Mouse (Mus musculus) erythroblast, embryonic 14.5 days (primary cell): ENCODE data around the gene Dalrd3. TPM values are rescaled to one million over a fixed set of nuclear protein-coding genes. Genes with fewer than 3 reads are reported as not detected.

ENCODE experiments used
- H3K27me3 ChIP-seq: 2 replicates; pipeline ENCODE4 v1.6.1; 2012; ENCODE audit warnings: inconsistent platforms; ENCODE audit not compliant: control insufficient read depth
- H3K36me3 ChIP-seq: 2 replicates; pipeline ENCODE4 v1.6.1; 2012; ENCODE audit warnings: mild to moderate bottlenecking, inconsistent platforms; ENCODE audit not compliant: control insufficient read depth
- H3K4me1 ChIP-seq: 2 replicates; pipeline ENCODE4 v1.6.1; 2012; ENCODE audit warnings: inconsistent platforms; ENCODE audit not compliant: control insufficient read depth
- H3K4me3 ChIP-seq: replicated peaks from 2 replicates; pipeline ENCODE3; 2012; ENCODE audit warnings: moderate library complexity, mild to moderate bottlenecking, inconsistent platforms
- H3K9me3 ChIP-seq: 2 replicates; pipeline ENCODE4 v1.6.1; 2012; ENCODE audit warnings: low read length, inconsistent platforms, mixed read lengths; ENCODE audit not compliant: control insufficient read depth
- GATA1 ChIP-seq: IDR thresholded peaks from 2 replicates; pipeline ENCODE4 v1.6.1; 2012; ENCODE audit warnings: low read length, inconsistent platforms, mixed read lengths
- TAL1 ChIP-seq: IDR thresholded peaks from 3 replicates; pipeline ENCODE4 v1.6.1; 2012; ENCODE audit warnings: low read length, inconsistent platforms, mixed read lengths
- polyA plus RNA-seq: library from polyadenylated mRNA; stranded (reverse); fragments of >175 nt; gene quantifications from 2 replicates; pipeline ENCODE4 v1.2.3, GENCODE M21; 2012

The Dalrd3 gene
- polyA plus RNA-seq, 1 experiment: 6.0 TPM

GRCm38 (mm10) chr9:108608889-108609288 is 39.2 kb downstream of the Dalrd3 start:
- TF ChIP-seq TAL1 (no peak), GATA1 (no peak)
- H3K27me3 ChIP-seq: no peaks in the 10 kb centered on the region
- H3K4me1 ChIP-seq: peaks cover 12% of the 10 kb centered on the region
- peaks cover 100% of the 10 kb centered on the region for H3K36me3 ChIP-seq
- H3K9me3 ChIP-seq: no peaks in the 10 kb centered on the region
- no peak overlapping the region for H3K4me3 ChIP-seq

GRCm38 (mm10) chr9:108611488-108611887 is 41.8 kb downstream of the Dalrd3 start:
- no peak for TF ChIP-seq TAL1
- TF ChIP-seq GATA1: no peak
- Histone ChIP-seq H3K9me3 (no peaks in the 10 kb centered on the region), H3K4me3 (no peak overlapping the region), H3K4me1 (peaks cover 12% of the 10 kb centered on the region), H3K36me3 (peaks cover 100% of the 10 kb centered on the region), H3K27me3 (no peaks in the 10 kb centered on the region)

DNA sequence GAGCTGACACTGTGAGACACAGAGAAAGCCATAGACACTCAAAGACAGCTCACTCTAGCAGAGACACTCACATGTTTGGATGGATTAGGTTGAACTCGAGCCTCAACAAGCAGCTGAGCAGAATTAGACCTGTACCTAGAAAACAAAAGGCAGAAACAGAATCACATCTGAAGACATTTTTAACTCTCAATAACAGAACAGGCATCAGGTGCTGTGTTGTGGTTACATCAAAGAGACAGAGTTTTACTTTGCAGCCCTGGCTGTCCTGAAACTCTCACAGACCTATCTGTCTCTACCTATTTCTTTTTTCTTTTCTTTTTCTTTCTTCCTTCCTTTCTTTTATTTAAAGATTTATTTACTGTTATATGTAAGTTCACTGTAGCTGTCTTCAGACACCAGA is 47.6 kb downstream of the Dalrd3 start:
- no peaks in the 10 kb centered on the region; the same call in 1 of the 2 replicates for H3K4me1 ChIP-seq
- H3K36me3 ChIP-seq: peaks cover 96% of the 10 kb centered on the region
- no peaks in the 10 kb centered on the region for H3K27me3 ChIP-seq
- H3K4me3 ChIP-seq: no peak overlapping the region
- H3K9me3 ChIP-seq: no peaks in the 10 kb centered on the region
- TF ChIP-seq TAL1: no peak

Other genes with a start within 250 kb of the Dalrd3 start
- gene Gpx1, start 231.0 kb upstream of the Dalrd3 start, polyA plus RNA-seq: 533 and 609 TPM in 2 replicates
- gene Usp4, start 222.0 kb upstream of the Dalrd3 start, polyA plus RNA-seq: 16.0 and 23.8 TPM in 2 replicates
- 0.88 and 0.93 TPM in 2 replicates for gene 1700102P08Rik, start 177.1 kb upstream of the Dalrd3 start, polyA plus RNA-seq
- not detected in 2 replicates for gene Ccdc36, start 141.4 kb upstream of the Dalrd3 start, polyA plus RNA-seq
- not detected in 2 replicates for gene BC048562, start 133.4 kb upstream of the Dalrd3 start, polyA plus RNA-seq
- 1.1 and 1.4 TPM in 2 replicates for gene Ccdc71, start 109.4 kb upstream of the Dalrd3 start, polyA plus RNA-seq
- gene Klhdc8b, start 108.3 kb upstream of the Dalrd3 start, polyA plus RNA-seq: 1.8 and 1.9 TPM in 2 replicates
- 0.02 and 0.05 TPM in 2 replicates for gene Lamb2, start 90.2 kb upstream of the Dalrd3 start, polyA plus RNA-seq
- 10.7 and 11.0 TPM in 2 replicates for gene Usp19, start 79.3 kb upstream of the Dalrd3 start, polyA plus RNA-seq
- 5.3 and 5.9 TPM in 2 replicates for gene Qars, start 62.2 kb upstream of the Dalrd3 start, polyA plus RNA-seq
- 3.5 TPM in 2 replicates for gene Qrich1, start 53.1 kb upstream of the Dalrd3 start, polyA plus RNA-seq
- 4.0 and 4.4 TPM in 2 replicates for gene Impdh2, start 9.6 kb upstream of the Dalrd3 start, polyA plus RNA-seq
- 1.1 and 4.7 TPM in 2 replicates for gene Ndufaf3, start 2.5 kb upstream of the Dalrd3 start, polyA plus RNA-seq
- gene Wdr6, start 8.9 kb downstream of the Dalrd3 start, polyA plus RNA-seq: 0.24 and 0.45 TPM in 2 replicates
- gene P4htm, start 27.8 kb downstream of the Dalrd3 start, polyA plus RNA-seq: 0.02 and 0.03 TPM in 2 replicates
- gene Arih2, start 79.5 kb downstream of the Dalrd3 start, polyA plus RNA-seq: 18.7 and 20.5 TPM in 2 replicates
- gene Slc25a20, start 92.2 kb downstream of the Dalrd3 start, polyA plus RNA-seq: 0.12 and 0.26 TPM in 2 replicates
- gene Prkar2a, start 119.4 kb downstream of the Dalrd3 start, polyA plus RNA-seq: 0.15 and 0.21 TPM in 2 replicates
- gene Ip6k2, start 213.9 kb downstream of the Dalrd3 start, polyA plus RNA-seq: 5.9 and 7.9 TPM in 2 replicates
- 0.14 and 1.5 TPM in 2 replicates for gene Nckipsd, start 238.5 kb downstream of the Dalrd3 start, polyA plus RNA-seq